40 mouse cellular contexts compared by ENCODE assay signal in genomic region chr5:87502687-87503086, GRCm38 (mm10). TPM values are rescaled to one million over a fixed set of nuclear protein-coding genes. Genes with fewer than 3 reads are reported as not detected.
DNase-seq lines count a peak whose midpoint lies in the region; ATAC-seq and TF ChIP-seq lines count a peak whose summit lies in the region.
"Had no signal": no experiment of that assay in that cellular context is flagged by ENCODE, and none has a peak within 500 bp of the region (broad histone marks: within the 10 kb centered on the region; RNA-seq: fewer than 3 reads in every experiment).

No protein-coding gene starts in this region.

- no peak overlapping the region for H3K4me2 ChIP-seq in lung, embryonic 14.5 days
- no peak overlapping the region for H3K4me2 ChIP-seq in embryonic facial prominence, embryonic 13.5 days
- H3K4me2 ChIP-seq: forebrain, embryonic 13.5 days; heart, embryonic 11.5 days; hindbrain, embryonic 12.5 days; intestine, embryonic 15.5 days; liver, embryonic 15.5 days; midbrain, embryonic 15.5 days; neural tube, embryonic 15.5 days had no signal

- WGBS in lung, embryonic 14.5 days, result 70% methylated on average over 1 of the region's 1 CpGs
- 62% methylated on average over 1 of the region's 1 CpGs for WGBS in lung, adult 2 months
- WGBS in embryonic facial prominence, embryonic 13.5 days, result 62% methylated on average over 1 of the region's 1 CpGs

- H3K4me1 ChIP-seq in lung, embryonic 14.5 days (ENCODE audit: insufficient read depth), result no peaks in the 10 kb centered on the region
- no peaks in the 10 kb centered on the region for H3K4me1 ChIP-seq in lung, adult 2 months (ENCODE audit: control insufficient read depth, insufficient read depth, low read length)
- H3K4me1 ChIP-seq in embryonic facial prominence, embryonic 13.5 days, result no peaks in the 10 kb centered on the region
- H3K4me1 ChIP-seq: forebrain, embryonic 13.5 days; hindbrain, embryonic 12.5 days; intestine, embryonic 15.5 days; liver, embryonic 15.5 days; midbrain, embryonic 15.5 days; neural tube, embryonic 15.5 days had no signal

- H3K27ac ChIP-seq in lung, embryonic 14.5 days (ENCODE audit: low read depth), result no peak overlapping the region
- no peak overlapping the region for H3K27ac ChIP-seq in embryonic facial prominence, embryonic 13.5 days
- H3K27ac ChIP-seq: forebrain, embryonic 13.5 days; hindbrain, embryonic 12.5 days; hindbrain, postnatal 0 days; intestine, embryonic 15.5 days; kidney, postnatal 0 days; liver, embryonic 15.5 days; midbrain, embryonic 15.5 days; neural tube, embryonic 15.5 days had no signal

- ATAC-seq in lung, embryonic 14.5 days (ENCODE audit: insufficient read depth), result no peak
- peak; percentile 75 for ATAC-seq in embryonic facial prominence, embryonic 13.5 days (ENCODE audit: insufficient number of reproducible peaks, insufficient read depth, low FRiP score, low TSS enrichment, low read depth)
- ATAC-seq: forebrain, embryonic 13.5 days; hindbrain, postnatal 0 days; intestine, embryonic 15.5 days; midbrain, embryonic 15.5 days had no signal

- H3K4me3 ChIP-seq in lung, embryonic 14.5 days (ENCODE audit: low read depth, low read length), result no peak overlapping the region
- H3K4me3 ChIP-seq in lung, adult 2 months (replicated peaks; ENCODE audit: extremely low read depth, low read depth, low read length), result no peak overlapping the region
- H3K4me3 ChIP-seq in embryonic facial prominence, embryonic 13.5 days, result no peak overlapping the region
- H3K4me3 ChIP-seq: erythroblast, embryonic 14.5 days; forebrain, embryonic 13.5 days; hindbrain, embryonic 12.5 days; intestine, embryonic 15.5 days; liver, embryonic 15.5 days; midbrain, embryonic 15.5 days; neural tube, embryonic 15.5 days had no signal

- no peaks in the 10 kb centered on the region for H3K9me3 ChIP-seq in lung, embryonic 14.5 days (ENCODE audit: low read depth, low read length)
- H3K9me3 ChIP-seq in embryonic facial prominence, embryonic 13.5 days, result no peaks in the 10 kb centered on the region
- H3K9me3 ChIP-seq: forebrain, embryonic 13.5 days; hindbrain, embryonic 12.5 days; intestine, embryonic 15.5 days; liver, embryonic 15.5 days; midbrain, embryonic 15.5 days; neural tube, embryonic 15.5 days had no signal

- DNase-seq in lung, embryonic 14.5 days, result peak; percentile 5
- DNase-seq in lung, adult 2 months, result no peak
- DNase-seq in brain, adult 2 months (ENCODE audit: low read depth, low spot score), result peak; percentile 1
- DNase-seq in lung, postnatal 36 days, result peak; percentile 6
- no peak for DNase-seq in adrenal gland, adult 2 months
- no peak for DNase-seq in cerebellum, postnatal 10 days
- DNase-seq: adrenal gland, postnatal 14 days; B cell, adult 2 months; cerebellum, adult 18-20 months; cerebellum, postnatal 14 days; gastrocnemius, postnatal 25 days; heart, adult 18-20 months; heart, postnatal 36 days; kidney, adult 2 months; kidney, postnatal 4 days; left cerebral cortex, postnatal 4 days; liver; right cerebral cortex, adult 18-20 months; spleen, adult 18-20 months; thymus, adult 2 months; thymus, postnatal 36 days had no signal

- H3K36me3 ChIP-seq in lung, embryonic 14.5 days (ENCODE audit: insufficient read depth), result no peaks in the 10 kb centered on the region
- H3K36me3 ChIP-seq in embryonic facial prominence, embryonic 13.5 days, result no peaks in the 10 kb centered on the region
- H3K36me3 ChIP-seq: hindbrain, embryonic 12.5 days; intestine, embryonic 15.5 days; liver, embryonic 15.5 days; midbrain, embryonic 15.5 days; neural tube, embryonic 15.5 days had no signal

- no peaks in the 10 kb centered on the region for H3K27me3 ChIP-seq in lung, embryonic 14.5 days (ENCODE audit: insufficient read depth, low read length)
- H3K27me3 ChIP-seq in embryonic facial prominence, embryonic 13.5 days, result no peaks in the 10 kb centered on the region
- H3K27me3 ChIP-seq: CH12.LX; forebrain, embryonic 13.5 days; hindbrain, embryonic 12.5 days; intestine, embryonic 15.5 days; liver, embryonic 15.5 days; midbrain, embryonic 15.5 days; neural tube, embryonic 15.5 days had no signal

- H3K9ac ChIP-seq in lung, embryonic 14.5 days, result no peak overlapping the region
- H3K9ac ChIP-seq in embryonic facial prominence, embryonic 13.5 days, result no peak overlapping the region
- H3K9ac ChIP-seq: forebrain, embryonic 13.5 days; hindbrain, embryonic 12.5 days; intestine, embryonic 15.5 days; liver, embryonic 15.5 days; midbrain, embryonic 15.5 days; neural tube, embryonic 15.5 days had no signal

- no peak for TF ChIP-seq POLR2A in lung, adult 2 months (IDR thresholded peaks at IDR 0.05; ENCODE audit: borderline replicate concordance, extremely low read depth, low read depth, low read length)

- TF ChIP-seq CTCF in lung, embryonic 14.5 days (IDR thresholded peaks at IDR 0.05; ENCODE audit: low read depth), result no peak
- TF ChIP-seq CTCF in lung, adult 2 months (IDR thresholded peaks at IDR 0.05; ENCODE audit: insufficient read depth, low read length), result no peak

RNA-seq across cellular contexts. Expression of gene Ugt2a1, which starts 12.0 kb away (rescaled TPM):
- not detected in 2 replicates for polyA plus RNA-seq in lung, embryonic 14.5 days (2014; fragmentation: Nextera tagmentation; extraction: Ambion mirVana)
- not detected in 2 replicates for polyA plus RNA-seq in lung, adult 2 months (2012; rRNA removed)
- polyA plus RNA-seq in embryonic facial prominence, embryonic 13.5 days (2015; fragmentation: Nextera tagmentation; extraction: Ambion mirVana), result 11.2 and 21.0 TPM in 2 replicates
- not detected for total RNA-seq in adrenal gland, adult 2 months (2021)
- not detected in 2 replicates for polyA plus RNA-seq in adrenal gland, adult 2 months (2012; rRNA removed)
- total RNA-seq: adrenal gland, postnatal 14 days; CH12.LX; ES-E14; gastrocnemius, adult 18-20 months; gastrocnemius, postnatal 25 days; heart, adult 18-20 months; heart, postnatal 36 days; hindbrain, postnatal 0 days; layer of hippocampus, adult 8-10 months; layer of hippocampus, postnatal 25 days; left cerebral cortex, adult 8-10 months; left cerebral cortex, postnatal 4 days had no signal
- polyA plus RNA-seq: cortical plate, adult 2 months; erythroblast, embryonic 14.5 days; forebrain, embryonic 13.5 days; heart, embryonic 11.5 days; heart, embryonic 16.5 days; hindbrain, embryonic 12.5 days; hindbrain, postnatal 0 days; intestine, embryonic 15.5 days; kidney, adult 2 months; kidney, postnatal 0 days; liver, embryonic 15.5 days; midbrain, embryonic 15.5 days; neural tube, embryonic 15.5 days; thymus, adult 2 months had no signal

RNA-seq across cellular contexts. Expression of gene Gm43638, which starts 16.1 kb away (rescaled TPM):
- not detected in 2 replicates for polyA plus RNA-seq in lung, embryonic 14.5 days (2014; fragmentation: Nextera tagmentation; extraction: Ambion mirVana)
- not detected in 2 replicates for polyA plus RNA-seq in lung, adult 2 months (2012; rRNA removed)
- polyA plus RNA-seq in embryonic facial prominence, embryonic 13.5 days (2015; fragmentation: Nextera tagmentation; extraction: Ambion mirVana), result 0.18 TPM in 1 of 2 replicates, not detected in the other
- not detected for total RNA-seq in adrenal gland, adult 2 months (2021)
- polyA plus RNA-seq in adrenal gland, adult 2 months (2012; rRNA removed), result not detected in 2 replicates
- total RNA-seq: adrenal gland, postnatal 14 days; CH12.LX; ES-E14; gastrocnemius, adult 18-20 months; gastrocnemius, postnatal 25 days; heart, adult 18-20 months; heart, postnatal 36 days; hindbrain, postnatal 0 days; layer of hippocampus, adult 8-10 months; layer of hippocampus, postnatal 25 days; left cerebral cortex, adult 8-10 months; left cerebral cortex, postnatal 4 days had no signal
- polyA plus RNA-seq: cortical plate, adult 2 months; erythroblast, embryonic 14.5 days; forebrain, embryonic 13.5 days; heart, embryonic 11.5 days; heart, embryonic 16.5 days; hindbrain, embryonic 12.5 days; hindbrain, postnatal 0 days; intestine, embryonic 15.5 days; kidney, adult 2 months; kidney, postnatal 0 days; liver, embryonic 15.5 days; midbrain, embryonic 15.5 days; neural tube, embryonic 15.5 days; thymus, adult 2 months had no signal

RNA-seq across cellular contexts. Expression of gene Ugt2a2, which starts 20.6 kb away (rescaled TPM):
- not detected in 2 replicates for polyA plus RNA-seq in lung, embryonic 14.5 days (2014; fragmentation: Nextera tagmentation; extraction: Ambion mirVana)
- not detected in 2 replicates for polyA plus RNA-seq in lung, adult 2 months (2012; rRNA removed)
- polyA plus RNA-seq in embryonic facial prominence, embryonic 13.5 days (2015; fragmentation: Nextera tagmentation; extraction: Ambion mirVana), result 0.17 and 1.3 TPM in 2 replicates
- not detected for total RNA-seq in adrenal gland, adult 2 months (2021)
- not detected in 2 replicates for polyA plus RNA-seq in adrenal gland, adult 2 months (2012; rRNA removed)
- total RNA-seq: adrenal gland, postnatal 14 days; CH12.LX; ES-E14; gastrocnemius, adult 18-20 months; gastrocnemius, postnatal 25 days; heart, adult 18-20 months; heart, postnatal 36 days; hindbrain, postnatal 0 days; layer of hippocampus, adult 8-10 months; layer of hippocampus, postnatal 25 days; left cerebral cortex, adult 8-10 months; left cerebral cortex, postnatal 4 days had no signal
- polyA plus RNA-seq: cortical plate, adult 2 months; erythroblast, embryonic 14.5 days; forebrain, embryonic 13.5 days; heart, embryonic 11.5 days; heart, embryonic 16.5 days; hindbrain, embryonic 12.5 days; intestine, embryonic 15.5 days; kidney, adult 2 months; kidney, postnatal 0 days; liver, embryonic 15.5 days; midbrain, embryonic 15.5 days; neural tube, embryonic 15.5 days; thymus, adult 2 months had no signal

RNA-seq across cellular contexts. Expression of gene Sult1b1, which starts 35.3 kb away (rescaled TPM):
- not detected in 2 replicates for polyA plus RNA-seq in lung, embryonic 14.5 days (2014; fragmentation: Nextera tagmentation; extraction: Ambion mirVana)
- polyA plus RNA-seq in lung, adult 2 months (2012; rRNA removed), result not detected in 2 replicates
- 0.80 TPM in 1 of 2 replicates, not detected in the other for polyA plus RNA-seq in embryonic facial prominence, embryonic 13.5 days (2015; fragmentation: Nextera tagmentation; extraction: Ambion mirVana)
- total RNA-seq in adrenal gland, adult 2 months (2021), result not detected
- polyA plus RNA-seq in adrenal gland, adult 2 months (2012; rRNA removed), result not detected in 2 replicates
- total RNA-seq: CH12.LX; ES-E14; gastrocnemius, adult 18-20 months; gastrocnemius, postnatal 25 days; heart, adult 18-20 months; heart, postnatal 36 days; hindbrain, postnatal 0 days; layer of hippocampus, adult 8-10 months; layer of hippocampus, postnatal 25 days; left cerebral cortex, adult 8-10 months; left cerebral cortex, postnatal 4 days had no signal
- polyA plus RNA-seq: cortical plate, adult 2 months; erythroblast, embryonic 14.5 days; forebrain, embryonic 13.5 days; heart, embryonic 11.5 days; hindbrain, embryonic 12.5 days; hindbrain, postnatal 0 days; midbrain, embryonic 15.5 days; neural tube, embryonic 15.5 days; thymus, adult 2 months had no signal

Comparison
In these comparisons a context has a peak if more than half of its experiments do, and no peak if none do; other contexts are left out.
1. DNase-seq: peak in lung, embryonic 14.5 days (single experiment), brain, adult 2 months (single experiment) and lung, postnatal 36 days (single experiment); none in lung, adult 2 months (single experiment), adrenal gland, adult 2 months (single experiment) and cerebellum, postnatal 10 days (0 of 2).
2. RNA of gene Ugt2a1, which starts 12.0 kb away (polyA plus RNA-seq): 11.2 to 21.0 TPM in embryonic facial prominence, embryonic 13.5 days; not detected in lung, embryonic 14.5 days, not detected in lung, adult 2 months and not detected in adrenal gland, adult 2 months; every median in the first group is over 10 times any median in the second.